Comparison of ENCODE assay signal across 15 mouse cellular contexts in the genomic region with DNA sequence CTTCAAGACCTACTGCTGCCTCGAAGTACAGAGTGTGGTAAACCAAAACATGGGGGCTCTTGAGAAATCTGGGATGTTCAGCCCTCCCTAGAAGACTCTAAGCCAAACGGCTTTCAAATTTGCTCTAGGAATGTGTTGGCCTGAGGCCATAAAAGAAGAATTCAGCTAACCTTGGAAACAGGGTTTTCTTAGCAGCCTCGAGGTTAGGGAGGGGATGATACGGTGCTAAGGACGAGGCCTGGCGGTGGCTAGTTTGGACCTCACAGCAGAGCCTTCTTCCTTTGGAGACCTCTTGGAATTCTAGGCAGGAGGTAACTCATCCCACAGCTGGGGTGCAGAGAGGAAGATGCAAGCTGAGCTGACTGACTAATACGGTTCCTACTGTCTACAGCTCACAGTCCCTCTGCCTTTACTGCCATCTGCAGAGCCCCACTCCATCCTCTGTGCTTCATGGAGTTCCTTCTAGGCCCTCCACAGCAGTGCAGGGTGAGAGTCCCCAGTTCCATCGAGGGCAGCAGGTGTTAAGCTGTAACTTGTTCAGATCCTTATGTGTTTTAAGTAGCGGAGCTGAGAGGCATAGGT. TPM values are rescaled to one million over a fixed set of nuclear protein-coding genes. Genes with fewer than 3 reads are reported as not detected.
DNase-seq lines count a peak whose midpoint lies in the region; ATAC-seq and TF ChIP-seq lines count a peak whose summit lies in the region.
"Had no signal": no experiment of that assay in that cellular context is flagged by ENCODE, and none has a peak within 500 bp of the region (broad histone marks: within the 10 kb centered on the region; RNA-seq: fewer than 3 reads in every experiment).

No protein-coding gene starts in this region.

- TF ChIP-seq CTCF in ES-Bruce4 (IDR thresholded peaks at IDR 0.05; ENCODE audit: low read depth, low read length), result no peak

- H3K4me3 ChIP-seq in heart, embryonic 13.5 days, result no peak overlapping the region
- no peak overlapping the region for H3K4me3 ChIP-seq in heart, embryonic 10.5 days
- H3K4me3 ChIP-seq in limb, embryonic 12.5 days (replicated peaks), result no peak overlapping the region
- H3K4me3 ChIP-seq in limb, embryonic 10.5 days, result no peak overlapping the region
- no peak overlapping the region for H3K4me3 ChIP-seq in ES-Bruce4 (ENCODE audit: low read depth, low read length)
- no peak overlapping the region for H3K4me3 ChIP-seq in forebrain, embryonic 16.5 days (replicated peaks; ENCODE audit: low read length)
- H3K4me3 ChIP-seq in forebrain, embryonic 11.5 days (ENCODE audit: low read depth, low read length), result no peak overlapping the region
- H3K4me3 ChIP-seq: forebrain, embryonic 13.5 days; heart, adult 2 months; limb, embryonic 15.5 days; lung, embryonic 15.5 days; megakaryocyte, embryonic 14.5 days; neural tube, embryonic 13.5 days had no signal

- no peaks in the 10 kb centered on the region for H3K27me3 ChIP-seq in heart, embryonic 13.5 days (replicated peaks)
- H3K27me3 ChIP-seq in heart, embryonic 10.5 days (ENCODE audit: insufficient read depth, poor library complexity, severe bottlenecking), result no peaks in the 10 kb centered on the region
- H3K27me3 ChIP-seq in limb, embryonic 12.5 days, result no peaks in the 10 kb centered on the region
- H3K27me3 ChIP-seq in limb, embryonic 10.5 days (ENCODE audit: low read depth, poor library complexity, severe bottlenecking), result no peaks in the 10 kb centered on the region
- no peaks in the 10 kb centered on the region; the same call in 1 of the 2 replicates for H3K27me3 ChIP-seq in ES-Bruce4 (ENCODE audit: control insufficient read depth, insufficient read depth, low read length, poor library complexity, severe bottlenecking)
- H3K27me3 ChIP-seq in forebrain, embryonic 16.5 days (replicated peaks; ENCODE audit: control insufficient read depth, insufficient read depth, low read length), result no peaks in the 10 kb centered on the region
- H3K27me3 ChIP-seq in forebrain, embryonic 11.5 days (ENCODE audit: control insufficient read depth, insufficient read depth, low read length), result no peaks in the 10 kb centered on the region
- H3K27me3 ChIP-seq: forebrain, embryonic 13.5 days; limb, embryonic 15.5 days; lung, embryonic 15.5 days; megakaryocyte, embryonic 14.5 days; neural tube, embryonic 13.5 days had no signal

- no peak overlapping the region for H3K4me2 ChIP-seq in heart, embryonic 13.5 days
- no peak overlapping the region for H3K4me2 ChIP-seq in limb, embryonic 12.5 days
- no peak overlapping the region for H3K4me2 ChIP-seq in forebrain, embryonic 16.5 days (ENCODE audit: low read length)
- H3K4me2 ChIP-seq in forebrain, embryonic 11.5 days (ENCODE audit: low read depth, low read length, severe bottlenecking), result no peak overlapping the region
- H3K4me2 ChIP-seq: forebrain, embryonic 13.5 days; limb, embryonic 15.5 days; lung, embryonic 15.5 days; neural tube, embryonic 13.5 days had no signal

- H3K27ac ChIP-seq in heart, embryonic 13.5 days (replicated peaks), result peak overlapping the region; percentile 15; the same call in 1 of the 2 replicates
- no peak overlapping the region for H3K27ac ChIP-seq in heart, embryonic 10.5 days
- peak overlapping the region; percentile 31; the same call in 1 of the 2 replicates for H3K27ac ChIP-seq in limb, embryonic 12.5 days
- H3K27ac ChIP-seq in limb, embryonic 10.5 days, result no peak overlapping the region
- H3K27ac ChIP-seq in ES-Bruce4 (ENCODE audit: insufficient read depth, low read length), result peak overlapping the region; percentile 8; the same call in 1 of the 2 replicates
- no peak overlapping the region for H3K27ac ChIP-seq in forebrain, embryonic 16.5 days (ENCODE audit: low read length)
- no peak overlapping the region for H3K27ac ChIP-seq in forebrain, embryonic 11.5 days (ENCODE audit: low read depth, low read length)
- H3K27ac ChIP-seq: forebrain, embryonic 13.5 days; heart, adult 2 months; limb, embryonic 15.5 days; lung, embryonic 15.5 days; neural tube, embryonic 13.5 days had no signal

- 56% methylated on average over 9 of the region's 9 CpGs for WGBS in heart, embryonic 13.5 days
- WGBS in heart, embryonic 10.5 days, result 71% methylated on average over 9 of the region's 9 CpGs
- WGBS in limb, embryonic 12.5 days, result 57% methylated on average over 9 of the region's 9 CpGs
- 68% methylated on average over 9 of the region's 9 CpGs for WGBS in limb, embryonic 10.5 days
- 62% methylated on average over 9 of the region's 9 CpGs for WGBS in forebrain, embryonic 16.5 days
- WGBS in forebrain, embryonic 11.5 days, result 82% methylated on average over 9 of the region's 9 CpGs

- no peak for DNase-seq in heart, embryonic 10.5 days (ENCODE audit: low spot score)
- DNase-seq in limb, embryonic 10.5 days (ENCODE audit: low spot score), result no peak
- DNase-seq in R1 (ENCODE audit: low read depth, low spot score), result peak; percentile 91
- DNase-seq in forebrain, embryonic 11.5 days (ENCODE audit: low spot score), result no peak
- DNase-seq: cerebellum, adult 8-10 months; heart, adult 2 months had no signal

- TF ChIP-seq EP300 in ES-Bruce4 (IDR thresholded peaks at IDR 0.05; ENCODE audit: insufficient read depth, low read depth, low read length), result no peak

- peaks cover 7% of the 10 kb centered on the region for H3K36me3 ChIP-seq in heart, embryonic 13.5 days
- H3K36me3 ChIP-seq in heart, embryonic 10.5 days, result 0 out of 2 replicates have a peak, but pooled peaks cover 6% of the 10 kb centered on the region
- peaks cover 7% of the 10 kb centered on the region; the same call in 1 of the 2 replicates for H3K36me3 ChIP-seq in limb, embryonic 12.5 days
- peaks cover 9% of the 10 kb centered on the region for H3K36me3 ChIP-seq in limb, embryonic 10.5 days
- H3K36me3 ChIP-seq in ES-Bruce4 (ENCODE audit: control insufficient read depth, insufficient read depth, low read length, poor library complexity, severe bottlenecking), result no peaks in the 10 kb centered on the region
- H3K36me3 ChIP-seq in forebrain, embryonic 16.5 days (ENCODE audit: control insufficient read depth, insufficient read depth), result no peaks in the 10 kb centered on the region
- no peaks in the 10 kb centered on the region; the same call in 1 of the 2 replicates for H3K36me3 ChIP-seq in forebrain, embryonic 11.5 days (ENCODE audit: control insufficient read depth, insufficient read depth, low read length)

- no peak overlapping the region; the same call in 1 of the 2 replicates for H3K9ac ChIP-seq in heart, embryonic 13.5 days
- no peak overlapping the region for H3K9ac ChIP-seq in limb, embryonic 12.5 days (replicated peaks)
- no peak overlapping the region for H3K9ac ChIP-seq in ES-Bruce4 (ENCODE audit: low read depth, poor library complexity, severe bottlenecking)
- H3K9ac ChIP-seq in forebrain, embryonic 16.5 days (replicated peaks; ENCODE audit: low read depth, low read length), result no peak overlapping the region
- no peak overlapping the region for H3K9ac ChIP-seq in forebrain, embryonic 11.5 days (ENCODE audit: low read length)
- H3K9ac ChIP-seq: forebrain, embryonic 13.5 days; limb, embryonic 15.5 days; lung, embryonic 15.5 days; neural tube, embryonic 13.5 days had no signal

- peaks cover 65% of the 10 kb centered on the region for H3K4me1 ChIP-seq in heart, embryonic 13.5 days
- H3K4me1 ChIP-seq in heart, embryonic 10.5 days, result peaks cover 40% of the 10 kb centered on the region
- peaks cover 41% of the 10 kb centered on the region for H3K4me1 ChIP-seq in limb, embryonic 12.5 days (replicated peaks)
- peaks cover 44% of the 10 kb centered on the region for H3K4me1 ChIP-seq in limb, embryonic 10.5 days
- H3K4me1 ChIP-seq in ES-Bruce4 (ENCODE audit: control insufficient read depth, insufficient read depth, low read length), result no peaks in the 10 kb centered on the region
- H3K4me1 ChIP-seq in forebrain, embryonic 16.5 days (replicated peaks; ENCODE audit: control insufficient read depth, insufficient read depth, low read length), result peaks cover 9% of the 10 kb centered on the region
- H3K4me1 ChIP-seq in forebrain, embryonic 11.5 days (replicated peaks; ENCODE audit: control insufficient read depth, insufficient read depth, low read length), result no peaks in the 10 kb centered on the region

- ATAC-seq in heart, embryonic 13.5 days (ENCODE audit: extremely low read depth, insufficient number of reproducible peaks, low FRiP score, low TSS enrichment), result no peak
- ATAC-seq in limb, embryonic 12.5 days (ENCODE audit: insufficient number of reproducible peaks, insufficient read depth, low FRiP score, low TSS enrichment, low read depth), result no peak
- ATAC-seq in forebrain, embryonic 16.5 days, result no peak
- no peak for ATAC-seq in forebrain, embryonic 11.5 days (replicated peaks; ENCODE audit: low FRiP score)
- ATAC-seq: forebrain, embryonic 13.5 days had no signal

- no peak for TF ChIP-seq POLR2A in ES-Bruce4 (IDR thresholded peaks at IDR 0.05; ENCODE audit: insufficient read depth, low read length)

- H3K9me3 ChIP-seq in heart, embryonic 13.5 days, result no peaks in the 10 kb centered on the region
- no peaks in the 10 kb centered on the region for H3K9me3 ChIP-seq in heart, embryonic 10.5 days
- no peaks in the 10 kb centered on the region for H3K9me3 ChIP-seq in limb, embryonic 12.5 days
- H3K9me3 ChIP-seq in limb, embryonic 10.5 days (replicated peaks), result no peaks in the 10 kb centered on the region
- H3K9me3 ChIP-seq in ES-Bruce4 (replicated peaks; ENCODE audit: control insufficient read depth, insufficient read depth, low read length, poor library complexity, severe bottlenecking), result no peaks in the 10 kb centered on the region
- H3K9me3 ChIP-seq in forebrain, embryonic 16.5 days (ENCODE audit: control insufficient read depth, low read length), result no peaks in the 10 kb centered on the region
- H3K9me3 ChIP-seq in forebrain, embryonic 11.5 days (ENCODE audit: control insufficient read depth, low read length), result no peaks in the 10 kb centered on the region
- H3K9me3 ChIP-seq: forebrain, embryonic 13.5 days; limb, embryonic 15.5 days; lung, embryonic 15.5 days; megakaryocyte, embryonic 14.5 days; neural tube, embryonic 13.5 days had no signal

RNA-seq across cellular contexts. Expression of a gene that starts 22.8 kb away (rescaled TPM):
- 4.7 and 5.8 TPM in 2 replicates for polyA plus RNA-seq in heart, embryonic 13.5 days (2015; fragmentation: Nextera tagmentation; extraction: Ambion mirVana)
- polyA plus RNA-seq in heart, embryonic 10.5 days (2016; fragmentation: Nextera tagmentation; extraction: Ambion mirVana), result 6.4 and 8.0 TPM in 2 replicates
- polyA plus RNA-seq in limb, embryonic 12.5 days (2016; fragmentation: Nextera tagmentation; extraction: Ambion mirVana), result 12.0 and 12.6 TPM in 2 replicates
- 10.6 and 11.3 TPM in 2 replicates for polyA plus RNA-seq in limb, embryonic 10.5 days (2016; fragmentation: Nextera tagmentation; extraction: Ambion mirVana)
- 23.2 and 28.1 TPM in 2 replicates for polyA plus RNA-seq in ES-Bruce4 (2011; ENCODE audit: insufficient read depth, insufficient read length, low read depth, missing spikeins)
- polyA plus RNA-seq in forebrain, embryonic 16.5 days (2015; fragmentation: Nextera tagmentation; extraction: Ambion mirVana), result 4.9 and 5.3 TPM in 2 replicates
- polyA plus RNA-seq in forebrain, embryonic 11.5 days (2014; fragmentation: Nextera tagmentation; extraction: Ambion mirVana), result 11.3 TPM in 2 replicates

RNA-seq across cellular contexts. Expression of a gene that starts 22.9 kb away (rescaled TPM):
- polyA plus RNA-seq in heart, embryonic 13.5 days (2015; fragmentation: Nextera tagmentation; extraction: Ambion mirVana), result 133 and 137 TPM in 2 replicates
- 183 and 212 TPM in 2 replicates for polyA plus RNA-seq in heart, embryonic 10.5 days (2016; fragmentation: Nextera tagmentation; extraction: Ambion mirVana)
- polyA plus RNA-seq in limb, embryonic 12.5 days (2016; fragmentation: Nextera tagmentation; extraction: Ambion mirVana), result 220 and 234 TPM in 2 replicates
- 246 and 265 TPM in 2 replicates for polyA plus RNA-seq in limb, embryonic 10.5 days (2016; fragmentation: Nextera tagmentation; extraction: Ambion mirVana)
- 76.6 and 77.0 TPM in 2 replicates for polyA plus RNA-seq in ES-Bruce4 (2011; ENCODE audit: insufficient read depth, insufficient read length, low read depth, missing spikeins)
- 291 and 321 TPM in 2 replicates for polyA plus RNA-seq in forebrain, embryonic 16.5 days (2015; fragmentation: Nextera tagmentation; extraction: Ambion mirVana)
- 274 and 277 TPM in 2 replicates for polyA plus RNA-seq in forebrain, embryonic 11.5 days (2014; fragmentation: Nextera tagmentation; extraction: Ambion mirVana)

Comparison
In these comparisons a context has a peak if more than half of its experiments do, and no peak if none do; other contexts are left out.
1. H3K27ac ChIP-seq: peak in heart, embryonic 13.5 days (single experiment), limb, embryonic 12.5 days (single experiment) and ES-Bruce4 (single experiment); none in heart, embryonic 10.5 days (single experiment), limb, embryonic 10.5 days (single experiment), forebrain, embryonic 16.5 days (single experiment) and forebrain, embryonic 11.5 days (single experiment).